Mouse (Mus musculus): Measurements from ENCODE around the gene Prpf19. TPM values are rescaled to one million over a fixed set of nuclear protein-coding genes. Genes with fewer than 3 reads are reported as not detected.

The Prpf19 gene
- polyA plus RNA-seq, 1 experiment from 2014 or later = 37.7 TPM

Other genes with a start within 250 kb of the Prpf19 start
- gene Pga5, start 217.2 kb upstream of the Prpf19 start, polyA plus RNA-seq (2015; fragmentation: Nextera tagmentation; extraction: Ambion mirVana) = not detected in 2 replicates
- gene Vps37c, start 206.5 kb upstream of the Prpf19 start, polyA plus RNA-seq (2015; fragmentation: Nextera tagmentation; extraction: Ambion mirVana) = 29.3 and 30.4 TPM in 2 replicates
- gene Cd5, start 156.2 kb upstream of the Prpf19 start, polyA plus RNA-seq (2015; fragmentation: Nextera tagmentation; extraction: Ambion mirVana) = 1.6 and 3.0 TPM in 2 replicates
- gene Cd6, start 65.2 kb upstream of the Prpf19 start, polyA plus RNA-seq (2015; fragmentation: Nextera tagmentation; extraction: Ambion mirVana) = 0.91 and 4.3 TPM in 2 replicates
- gene Slc15a3, start 55.5 kb upstream of the Prpf19 start, polyA plus RNA-seq (2015; fragmentation: Nextera tagmentation; extraction: Ambion mirVana) = 0.42 and 0.92 TPM in 2 replicates
- gene Tmem132a, start 25.3 kb upstream of the Prpf19 start, polyA plus RNA-seq (2015; fragmentation: Nextera tagmentation; extraction: Ambion mirVana) = 36.7 and 47.0 TPM in 2 replicates
- gene Tmem109, start 13.2 kb upstream of the Prpf19 start, polyA plus RNA-seq (2015; fragmentation: Nextera tagmentation; extraction: Ambion mirVana) = 108 and 112 TPM in 2 replicates
- gene Zp1, start 25.4 kb downstream of the Prpf19 start, polyA plus RNA-seq (2015; fragmentation: Nextera tagmentation; extraction: Ambion mirVana) = 0.14 TPM in 1 of 2 replicates, not detected in the other
- 0.11 and 0.24 TPM in 2 replicates for gene Ptgdr2, start 41.9 kb downstream of the Prpf19 start, polyA plus RNA-seq (2015; fragmentation: Nextera tagmentation; extraction: Ambion mirVana)
- 17.7 and 18.2 TPM in 2 replicates for gene Ccdc86, start 54.0 kb downstream of the Prpf19 start, polyA plus RNA-seq (2015; fragmentation: Nextera tagmentation; extraction: Ambion mirVana)
- not detected in 2 replicates for gene Ms4a10, start 79.4 kb downstream of the Prpf19 start, polyA plus RNA-seq (2015; fragmentation: Nextera tagmentation; extraction: Ambion mirVana)
- not detected in 2 replicates for gene Ms4a15, start 98.0 kb downstream of the Prpf19 start, polyA plus RNA-seq (2015; fragmentation: Nextera tagmentation; extraction: Ambion mirVana)
- not detected in 2 replicates for gene Ms4a18, start 122.8 kb downstream of the Prpf19 start, polyA plus RNA-seq (2015; fragmentation: Nextera tagmentation; extraction: Ambion mirVana)
- gene Ms4a8a, start 185.9 kb downstream of the Prpf19 start, polyA plus RNA-seq (2015; fragmentation: Nextera tagmentation; extraction: Ambion mirVana) = 0.22 and 0.30 TPM in 2 replicates
- not detected in 2 replicates for gene 1700017D01Rik, start 235.6 kb downstream of the Prpf19 start, polyA plus RNA-seq (2015; fragmentation: Nextera tagmentation; extraction: Ambion mirVana)